Mouse (Mus musculus): ENCODE data around the gene Dhrs7c. TPM values are rescaled to one million over a fixed set of nuclear protein-coding genes. Genes with fewer than 3 reads are reported as not detected.

Gene Dhrs7c
- polyA plus RNA-seq, 1 experiment: 0.08 TPM

DNA sequence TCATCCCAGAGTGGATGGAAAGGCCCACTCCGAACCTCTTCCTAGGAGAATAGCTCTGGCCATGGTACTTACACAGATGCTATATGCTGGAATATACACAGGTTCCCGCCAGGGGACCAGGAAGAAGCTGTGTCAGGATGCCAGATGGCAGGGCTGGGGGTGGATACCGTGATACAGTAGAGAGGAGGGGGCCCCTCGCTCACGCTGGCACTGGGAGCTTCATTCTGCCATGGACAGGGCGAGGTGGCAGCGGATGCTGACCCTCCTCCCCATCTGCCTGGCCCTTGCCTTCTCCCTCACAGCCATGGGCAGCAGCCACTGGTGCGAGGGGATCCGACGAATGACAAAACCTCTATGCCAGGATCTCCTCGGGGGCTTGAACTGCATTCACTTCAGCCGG lies 23.6 kb upstream of the Dhrs7c start, which contains the start of gene Gsg1l2:
Gene Gsg1l2 (plus strand): TSS at position 230 of the 400 bp plus-strand sequence.
- no peaks in the 10 kb centered on the region for H3K36me3 ChIP-seq (ENCODE audit: control insufficient read depth, insufficient read depth)
- H3K4me3 ChIP-seq (ENCODE audit: insufficient read depth, poor library complexity, severe bottlenecking): no peak within 1 kb of the TSS
- no peak within 1 kb of the TSS for H3ac ChIP-seq (ENCODE audit: control insufficient read depth, insufficient read length, low read depth)
- H3K79me2 ChIP-seq (ENCODE audit: control insufficient read depth, insufficient read depth): no peaks in the 10 kb centered on the region
- H3K79me3 ChIP-seq (ENCODE audit: low read depth): no peaks in the 10 kb centered on the region
- no peak for TF ChIP-seq CTCF (IDR thresholded peaks at IDR 0.05; ENCODE audit: control insufficient read depth, insufficient read depth, insufficient read length)
- no peak for TF ChIP-seq CEBPB (IDR thresholded peaks at IDR 0.05; ENCODE audit: low read depth)
- TF ChIP-seq MYOG (IDR thresholded peaks at IDR 0.05; ENCODE audit: control insufficient read depth, extremely low read depth, insufficient read length): no peak
- TF ChIP-seq FOSL1 (IDR thresholded peaks at IDR 0.05; ENCODE audit: insufficient read depth, low read length, poor library complexity, severe bottlenecking): no peak
- TF ChIP-seq USF1 (IDR thresholded peaks at IDR 0.05; ENCODE audit: low read depth): no peak
- no peak for TF ChIP-seq MAX (IDR thresholded peaks at IDR 0.05)
- no peak for TF ChIP-seq MYOD1 (IDR thresholded peaks at IDR 0.05; ENCODE audit: control insufficient read depth, insufficient read length, low read depth)
- peaks cover 43% of the 10 kb centered on the region for H3K27me3 ChIP-seq (ENCODE audit: control insufficient read depth, insufficient read depth, insufficient read length)

GRCm38 (mm10) chr11:67790182-67790581 lies 7.8 kb upstream of the Dhrs7c start:
- no peak for TF ChIP-seq CTCF (IDR thresholded peaks at IDR 0.05; ENCODE audit: control insufficient read depth, insufficient read depth, insufficient read length)
- TF ChIP-seq CEBPB (IDR thresholded peaks at IDR 0.05; ENCODE audit: low read depth): no peak
- no peak for TF ChIP-seq MAX (IDR thresholded peaks at IDR 0.05)
- TF ChIP-seq MYOG (IDR thresholded peaks at IDR 0.05; ENCODE audit: control insufficient read depth, extremely low read depth, insufficient read length): no peak
- H3K4me3 ChIP-seq (ENCODE audit: insufficient read depth, poor library complexity, severe bottlenecking): no peak overlapping the region
- H3K36me3 ChIP-seq (ENCODE audit: control insufficient read depth, insufficient read depth): no peaks in the 10 kb centered on the region
- no peaks in the 10 kb centered on the region for H3K79me3 ChIP-seq (ENCODE audit: low read depth)
- peaks cover 22% of the 10 kb centered on the region for H3K27me3 ChIP-seq (ENCODE audit: control insufficient read depth, insufficient read depth, insufficient read length)
- no peaks in the 10 kb centered on the region for H3K79me2 ChIP-seq (ENCODE audit: control insufficient read depth, insufficient read depth)
- H3ac ChIP-seq (ENCODE audit: control insufficient read depth, insufficient read length, low read depth): no peak overlapping the region

DNA sequence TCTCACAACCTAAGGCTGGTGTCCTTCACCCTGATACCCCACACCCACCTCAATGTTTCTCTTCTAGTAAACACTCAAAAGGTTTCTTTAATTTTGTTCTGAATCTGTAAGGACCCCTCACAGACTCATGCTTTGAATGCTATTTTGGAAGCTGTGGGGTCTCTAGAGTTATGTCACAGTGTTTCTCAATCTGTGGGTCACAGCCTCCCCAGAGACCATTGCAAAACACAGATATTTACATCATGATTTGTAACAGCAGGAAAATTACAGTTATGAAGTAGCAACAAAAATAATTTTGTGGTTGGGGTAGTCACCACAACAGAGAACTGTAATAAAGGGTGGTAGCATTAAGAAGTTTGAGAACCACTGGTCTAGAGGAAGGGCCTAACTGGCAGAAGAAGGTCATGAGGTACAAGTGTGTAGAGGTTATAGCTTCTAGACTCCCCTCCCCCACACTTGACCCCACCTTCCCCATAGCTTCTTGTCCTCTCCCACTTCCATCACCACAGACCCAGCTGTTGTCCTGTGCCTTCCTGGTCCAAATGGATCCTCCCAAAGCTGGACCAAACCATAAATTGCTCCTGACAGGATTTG lies 2.2 kb downstream of the Dhrs7c start:
- Histone ChIP-seq H3K4me3 (ENCODE audit: insufficient read depth, poor library complexity, severe bottlenecking) (no peak overlapping the region), H3K36me3 (ENCODE audit: control insufficient read depth, insufficient read depth) (no peaks in the 10 kb centered on the region), H3K79me3 (ENCODE audit: low read depth) (no peaks in the 10 kb centered on the region), H3ac (ENCODE audit: control insufficient read depth, insufficient read length, low read depth) (no peak overlapping the region), H3K79me2 (ENCODE audit: control insufficient read depth, insufficient read depth) (no peaks in the 10 kb centered on the region), H3K27me3 (ENCODE audit: control insufficient read depth, insufficient read depth, insufficient read length) (peaks cover 8% of the 10 kb centered on the region)
- TF ChIP-seq FOSL1 (IDR thresholded peaks at IDR 0.05; ENCODE audit: insufficient read depth, low read length, poor library complexity, severe bottlenecking): no peak

DNA sequence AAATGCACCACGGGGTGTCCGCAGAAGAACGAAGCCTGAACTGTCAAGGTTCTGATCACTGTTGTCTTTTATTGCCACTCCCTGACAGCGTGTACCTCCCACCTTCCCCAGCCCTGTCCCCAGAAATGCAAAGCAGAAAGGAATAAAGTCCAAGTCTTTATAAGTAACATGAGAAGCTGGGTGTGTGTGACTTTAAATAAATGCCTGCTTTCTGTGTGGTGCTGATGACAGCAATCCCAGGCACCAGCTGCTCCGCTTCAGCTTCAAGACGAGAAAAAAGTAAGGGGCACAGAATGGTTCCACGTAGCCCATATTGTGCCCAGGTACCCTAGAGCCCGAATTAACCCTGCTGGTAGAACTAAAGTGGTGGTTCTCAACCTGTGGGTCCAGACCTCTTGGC lies 3.2 kb downstream of the Dhrs7c start:
- H3K4me3 ChIP-seq (ENCODE audit: insufficient read depth, poor library complexity, severe bottlenecking): no peak overlapping the region
- no peaks in the 10 kb centered on the region for H3K79me2 ChIP-seq (ENCODE audit: control insufficient read depth, insufficient read depth)
- no peak for TF ChIP-seq MAX (IDR thresholded peaks at IDR 0.05)
- TF ChIP-seq MYOD1 (IDR thresholded peaks at IDR 0.05; ENCODE audit: control insufficient read depth, insufficient read length, low read depth): no peak
- no peak for TF ChIP-seq MYOG (IDR thresholded peaks at IDR 0.05; ENCODE audit: control insufficient read depth, extremely low read depth, insufficient read length)
- TF ChIP-seq USF1 (IDR thresholded peaks at IDR 0.05; ENCODE audit: low read depth): no peak
- no peak for TF ChIP-seq CTCF (IDR thresholded peaks at IDR 0.05; ENCODE audit: control insufficient read depth, insufficient read depth, insufficient read length)
- no peak for TF ChIP-seq CEBPB (IDR thresholded peaks at IDR 0.05; ENCODE audit: low read depth)
- TF ChIP-seq FOSL1 (IDR thresholded peaks at IDR 0.05; ENCODE audit: insufficient read depth, low read length, poor library complexity, severe bottlenecking): no peak
- no peaks in the 10 kb centered on the region for H3K79me3 ChIP-seq (ENCODE audit: low read depth)
- H3K36me3 ChIP-seq (ENCODE audit: control insufficient read depth, insufficient read depth): no peaks in the 10 kb centered on the region
- H3ac ChIP-seq (ENCODE audit: control insufficient read depth, insufficient read length, low read depth): no peak overlapping the region
- H3K27me3 ChIP-seq (ENCODE audit: control insufficient read depth, insufficient read depth, insufficient read length): peaks cover 8% of the 10 kb centered on the region

DNA sequence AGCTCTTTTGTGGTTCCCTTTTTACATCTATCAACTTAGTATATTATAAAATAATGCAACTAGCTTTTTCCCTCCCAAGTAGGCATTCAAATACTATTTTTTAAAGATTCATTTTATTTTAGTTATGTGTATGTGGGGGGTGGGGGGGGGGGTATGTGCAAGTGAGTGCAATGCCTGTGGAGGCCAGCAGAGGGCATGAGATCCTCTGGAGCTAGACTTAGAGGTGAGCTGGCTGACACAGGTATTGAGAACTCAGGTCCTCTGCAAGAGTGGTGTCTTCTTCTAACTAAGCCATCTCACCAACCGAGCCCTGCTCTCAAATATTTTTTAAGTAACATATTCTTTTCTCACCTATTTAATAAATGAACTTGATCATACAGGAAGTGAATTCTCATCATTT lies 7.6 kb downstream of the Dhrs7c start:
- Histone ChIP-seq H3K4me3 (ENCODE audit: insufficient read depth, poor library complexity, severe bottlenecking) (no peak overlapping the region), H3K79me3 (ENCODE audit: low read depth) (no peaks in the 10 kb centered on the region), H3ac (ENCODE audit: control insufficient read depth, insufficient read length, low read depth) (no peak overlapping the region), H3K79me2 (ENCODE audit: control insufficient read depth, insufficient read depth) (no peaks in the 10 kb centered on the region), H3K36me3 (ENCODE audit: control insufficient read depth, insufficient read depth) (no peaks in the 10 kb centered on the region), H3K27me3 (ENCODE audit: control insufficient read depth, insufficient read depth, insufficient read length) (peaks cover 7% of the 10 kb centered on the region)
- TF ChIP-seq USF1 (IDR thresholded peaks at IDR 0.05; ENCODE audit: low read depth): no peak
- TF ChIP-seq MYOD1 (IDR thresholded peaks at IDR 0.05; ENCODE audit: control insufficient read depth, insufficient read length, low read depth): no peak
- no peak for TF ChIP-seq CTCF (IDR thresholded peaks at IDR 0.05; ENCODE audit: control insufficient read depth, insufficient read depth, insufficient read length)
- no peak for TF ChIP-seq CEBPB (IDR thresholded peaks at IDR 0.05; ENCODE audit: low read depth)
- no peak for TF ChIP-seq FOSL1 (IDR thresholded peaks at IDR 0.05; ENCODE audit: insufficient read depth, low read length, poor library complexity, severe bottlenecking)
- TF ChIP-seq MYOG (IDR thresholded peaks at IDR 0.05; ENCODE audit: control insufficient read depth, extremely low read depth, insufficient read length): no peak

- H3ac ChIP-seq (ENCODE audit: control insufficient read depth, insufficient read length, low read depth): no peak overlapping the region
- H3K36me3 ChIP-seq (ENCODE audit: control insufficient read depth, insufficient read depth): no peaks in the 10 kb centered on the region
- TF ChIP-seq CTCF (IDR thresholded peaks at IDR 0.05; ENCODE audit: control insufficient read depth, insufficient read depth, insufficient read length) (no peak), MAX (IDR thresholded peaks at IDR 0.05) (no peak), CEBPB (IDR thresholded peaks at IDR 0.05; ENCODE audit: low read depth) (no peak), MYOD1 (IDR thresholded peaks at IDR 0.05; ENCODE audit: control insufficient read depth, insufficient read length, low read depth) (no peak), FOSL1 (IDR thresholded peaks at IDR 0.05; ENCODE audit: insufficient read depth, low read length, poor library complexity, severe bottlenecking) (no peak), USF1 (IDR thresholded peaks at IDR 0.05; ENCODE audit: low read depth) (no peak), MYOG (IDR thresholded peaks at IDR 0.05; ENCODE audit: control insufficient read depth, extremely low read depth, insufficient read length) (no peak)
- H3K79me2 ChIP-seq (ENCODE audit: control insufficient read depth, insufficient read depth): no peaks in the 10 kb centered on the region
- H3K79me3 ChIP-seq (ENCODE audit: low read depth): no peaks in the 10 kb centered on the region
- no peak overlapping the region for H3K4me3 ChIP-seq (ENCODE audit: insufficient read depth, poor library complexity, severe bottlenecking)
- peaks cover 6% of the 10 kb centered on the region for H3K27me3 ChIP-seq (ENCODE audit: control insufficient read depth, insufficient read depth, insufficient read length)
These were observed 9.0 kb downstream of the Dhrs7c start for GRCm38 (mm10) chr11:67806832-67807597.

All from C2C12 (cell line).